Mouse (Mus musculus) left cerebral cortex, postnatal 4 days (tissue): ENCODE data around the gene Adgrv1. TPM values are rescaled to one million over a fixed set of nuclear protein-coding genes. Genes with fewer than 3 reads are reported as not detected.

Experiments used
- DNase-seq: peaks from one replicate; pipeline ENCODE4 v3.0.0-alpha.2; 2022
- intact Hi-C: fragments of 180-260 bp; cut with DNase I; formaldehyde crosslinking; loops from one replicate; pipeline ENCODE4 v1.15.1; 2025
- microRNA-seq: library from miRNA; unstranded; fragments of <30 nt; microRNA quantifications from one replicate; pipeline ENCODE4 v1.2.0, GENCODE M21; 2022
- total RNA-seq, 2 experiments: library from RNA; stranded (reverse); gene quantifications; 2 replicates each; pipeline ENCODE4 v1.2.3; 2021

Adgrv1 gene
- total RNA-seq, 2 experiments from 2014 or later, result 8.8 to 9.2 TPM

DNA sequence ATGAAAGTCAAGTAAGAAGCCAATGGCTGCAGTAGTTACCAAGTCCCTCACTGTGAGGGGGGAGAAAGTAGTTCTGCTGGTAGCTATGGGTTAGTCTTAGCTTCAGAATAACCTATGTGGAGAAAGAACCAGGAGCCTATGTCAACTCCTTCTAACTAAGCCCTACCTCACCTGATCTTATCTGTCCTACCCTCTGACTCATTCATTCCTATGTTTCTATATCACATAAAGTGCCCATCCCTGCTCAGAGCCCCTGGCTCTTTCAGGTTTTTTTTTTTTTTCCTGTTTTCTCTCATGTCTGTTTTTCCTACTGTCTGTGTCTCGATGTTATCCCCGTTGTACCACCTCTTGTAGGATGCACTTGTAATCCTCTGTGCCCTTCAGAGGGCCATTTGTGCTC, 536.5 kb downstream of the Adgrv1 start:
- intact Hi-C loops, result no loop called here
- DNase-seq, result no peak

DNA sequence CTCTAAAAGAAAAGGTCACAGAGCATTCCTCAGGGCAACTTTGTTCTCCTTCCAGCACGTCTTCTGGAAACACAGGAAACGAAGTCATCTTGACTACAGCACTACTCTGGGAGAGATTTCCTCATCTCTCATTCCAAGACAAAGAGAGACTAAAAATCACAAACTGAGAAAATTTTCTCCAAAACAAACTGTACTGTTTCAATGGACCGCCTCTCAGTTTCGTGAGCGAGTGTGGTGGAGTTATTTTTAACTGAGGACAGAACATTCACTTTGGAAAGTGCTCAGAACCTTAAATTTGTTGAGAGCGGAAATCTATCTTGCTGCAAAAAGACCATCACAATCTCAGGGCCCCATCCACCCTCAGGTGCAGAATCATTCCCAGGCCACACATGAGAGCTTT, 538.4 kb downstream of the Adgrv1 start:
- DNase-seq, result no peak
- intact Hi-C loops, result no loop called here

DNA sequence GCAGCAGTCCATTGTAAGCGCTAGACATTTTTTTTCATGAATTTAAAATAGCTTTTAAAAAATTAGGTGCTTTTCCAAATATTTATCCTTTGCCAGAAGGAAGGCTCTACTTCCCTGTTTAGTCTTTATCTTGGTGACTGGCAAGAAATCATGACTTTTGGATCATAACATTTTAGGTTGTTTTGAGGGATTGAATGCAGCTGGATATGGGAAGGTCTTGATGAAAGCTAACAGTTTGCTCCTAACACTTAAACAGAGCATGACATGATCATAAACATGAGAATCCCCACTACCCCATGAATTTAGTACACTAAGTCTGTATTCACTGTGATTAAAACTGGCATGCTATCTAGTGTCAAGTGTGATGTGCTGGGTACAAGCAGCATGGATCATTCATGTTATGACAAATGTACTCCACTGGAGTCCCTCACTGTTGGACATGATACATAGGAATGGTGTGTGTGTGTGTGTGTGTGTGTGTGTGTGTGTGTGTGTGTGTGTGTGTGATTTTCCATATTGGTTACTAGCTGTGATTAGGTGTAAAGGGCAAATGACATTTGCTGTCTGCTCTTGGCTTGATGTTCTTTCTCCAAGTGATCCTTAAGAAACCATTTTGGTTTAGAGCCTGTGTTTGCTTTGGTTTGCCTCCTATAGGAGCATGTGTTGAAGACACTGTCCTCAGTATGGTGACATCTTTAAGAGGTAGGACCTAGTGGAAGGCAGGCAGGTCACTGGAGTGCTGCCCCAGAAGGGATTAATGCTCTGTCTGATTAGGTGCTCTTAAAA, 542.7 kb downstream of the Adgrv1 start:
- intact Hi-C loops, result no loop called here
- no peak for DNase-seq

GRCm38 (mm10) chr13:81086969-81087682, 545.8 kb downstream of the Adgrv1 start:
- intact Hi-C loops, result no loop called here

GRCm38 (mm10) chr13:81072214-81072613, 560.7 kb downstream of the Adgrv1 start:
- DNase-seq, result no peak
- intact Hi-C loops, result no loop called here

More at GRCm38 (mm10) chr13:81086969-81087682, 545.8 kb downstream of the Adgrv1 start:
- DNase-seq, result no peak

DNA sequence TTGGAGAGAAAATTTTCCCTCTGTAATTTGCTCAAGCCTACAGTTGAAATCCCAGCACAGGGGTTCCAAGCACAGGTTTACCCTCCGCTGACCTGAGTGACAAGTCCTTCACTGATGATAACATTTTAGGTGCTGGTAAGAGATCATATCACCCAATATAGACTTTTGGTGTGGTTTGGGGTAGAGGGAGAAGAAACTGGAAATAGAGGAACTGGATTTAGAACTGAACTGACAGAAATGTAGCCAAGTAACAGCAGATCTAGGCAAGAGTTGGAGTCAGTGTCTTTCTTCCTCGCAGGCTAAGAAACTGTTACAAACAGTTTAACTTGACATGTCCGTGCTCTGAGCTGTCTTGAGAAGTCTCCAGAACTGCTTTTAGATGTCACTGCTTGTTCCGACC, 581.5 kb downstream of the Adgrv1 start:
- DNase-seq, result no peak
- intact Hi-C loops, result no loop called here

DNA sequence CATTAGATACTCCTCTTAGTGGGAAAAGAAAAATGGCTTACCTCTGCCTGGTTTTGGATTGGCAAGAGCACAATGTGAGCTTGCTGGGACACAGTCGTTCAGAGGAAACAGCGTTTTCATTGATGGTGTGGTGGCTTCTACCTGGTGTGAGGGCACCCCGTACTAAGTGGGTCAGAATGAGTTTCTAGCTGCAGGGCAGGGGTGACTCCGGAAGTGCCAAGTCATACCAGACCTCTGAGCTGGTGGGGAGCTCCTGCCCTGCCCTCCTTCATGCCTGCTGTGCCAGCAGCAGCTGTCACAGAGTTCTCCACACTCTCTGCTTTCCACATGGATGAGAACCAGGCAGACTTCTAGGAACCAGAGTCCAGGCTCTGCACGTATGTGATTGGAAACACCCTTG, 582.0 kb downstream of the Adgrv1 start:
- peak; percentile 4 for DNase-seq
- intact Hi-C loops, result no loop called here

DNA sequence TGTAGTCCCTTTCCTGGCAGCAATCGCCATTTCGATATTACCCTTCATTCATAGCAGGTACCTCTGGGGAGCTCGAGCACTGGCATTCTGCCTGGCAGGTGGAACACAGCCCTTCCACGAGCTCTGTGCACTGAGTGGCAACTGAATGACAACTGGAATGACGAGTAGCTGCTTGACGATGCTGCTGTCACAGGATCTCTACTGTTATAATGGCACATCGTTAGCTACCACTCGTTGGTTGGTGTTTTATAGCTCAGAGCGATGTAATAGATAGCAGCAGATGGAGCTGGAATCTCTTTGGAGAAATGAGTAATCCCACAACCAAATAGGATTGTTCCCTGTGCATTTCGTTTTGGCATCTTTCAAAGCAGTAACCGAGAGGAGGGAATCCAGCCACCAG, 587.6 kb downstream of the Adgrv1 start:
- intact Hi-C loops, result no loop called here
- peak; percentile 9 for DNase-seq

Small RNAs within 50 kb of the gene (microRNA-seq; reads per million reads assigned to microRNA genes)
- not detected for gene Gm25241

Other genes with a start within 250 kb of the Adgrv1 start
- gene Lysmd3, start 24.5 kb upstream of the Adgrv1 start, total RNA-seq, result 10 to 100 TPM; 16.5 to 21.5 TPM
- gene Polr3g, start 77.9 kb upstream of the Adgrv1 start, total RNA-seq, result 1 to 10 TPM; 4.0 to 4.8 TPM
- gene Mblac2, start 78.2 kb upstream of the Adgrv1 start, total RNA-seq, result 10 to 100 TPM; 34.1 to 39.5 TPM
- 100 to 1,000 TPM; 260 to 298 TPM for gene Cetn3, start 149.9 kb upstream of the Adgrv1 start, total RNA-seq